Mouse (Mus musculus): ENCODE measurements around the gene 2310022B05Rik. TPM values are rescaled to one million over a fixed set of nuclear protein-coding genes. Genes with fewer than 3 reads are reported as not detected.

2310022B05Rik gene
- polyA plus RNA-seq, 1 experiment from 2014 or later, result 30.6 TPM

- no peak overlapping the region for H3K9ac ChIP-seq (ENCODE audit: low read length)
- no peaks in the 10 kb centered on the region for H3K27me3 ChIP-seq (replicated peaks; ENCODE audit: control insufficient read depth, insufficient read depth, low read length)
- H3K36me3 ChIP-seq (ENCODE audit: control insufficient read depth, insufficient read depth, low read length), result no peaks in the 10 kb centered on the region
- no peak overlapping the region for H3K27ac ChIP-seq (ENCODE audit: low read depth, low read length)
- H3K4me2 ChIP-seq (ENCODE audit: low read length), result no peak overlapping the region
- no peaks in the 10 kb centered on the region for H3K9me3 ChIP-seq (replicated peaks; ENCODE audit: control insufficient read depth, low read length)
- ATAC-seq (no peak), DNase-seq (ENCODE audit: low spot score) (no peak)
- WGBS, result 77% methylated on average over 13 of the region's 13 CpGs
- no peaks in the 10 kb centered on the region for H3K4me1 ChIP-seq (ENCODE audit: control insufficient read depth, insufficient read depth, low read length)
- no peak overlapping the region for H3K4me3 ChIP-seq (ENCODE audit: low read depth, low read length)
Observed at GRCm38 (mm10) chr8:124608239-124608971, 54.8 kb downstream of the 2310022B05Rik start.

- DNase-seq (ENCODE audit: low spot score) (no peak), ATAC-seq (no peak)
- no peaks in the 10 kb centered on the region for H3K4me1 ChIP-seq (ENCODE audit: control insufficient read depth, insufficient read depth, low read length)
- H3K36me3 ChIP-seq (ENCODE audit: control insufficient read depth, insufficient read depth, low read length), result no peaks in the 10 kb centered on the region
- no peaks in the 10 kb centered on the region for H3K9me3 ChIP-seq (replicated peaks; ENCODE audit: control insufficient read depth, low read length)
- H3K4me2 ChIP-seq (ENCODE audit: low read length), result no peak overlapping the region
- H3K4me3 ChIP-seq (ENCODE audit: low read depth, low read length), result no peak overlapping the region
- H3K27ac ChIP-seq (ENCODE audit: low read depth, low read length), result no peak overlapping the region
- no peak overlapping the region for H3K9ac ChIP-seq (ENCODE audit: low read length)
- 73% methylated on average over 5 of the region's 5 CpGs for WGBS
- H3K27me3 ChIP-seq (replicated peaks; ENCODE audit: control insufficient read depth, insufficient read depth, low read length), result no peaks in the 10 kb centered on the region
Observed at GRCm38 (mm10) chr8:124604066-124604465, 59.1 kb downstream of the 2310022B05Rik start.

GRCm38 (mm10) chr8:124589393-124589792 is 73.8 kb downstream of the 2310022B05Rik start:
- WGBS, result 82% methylated on average over 4 of the region's 4 CpGs
- no peak overlapping the region for H3K9ac ChIP-seq (ENCODE audit: low read length)
- H3K36me3 ChIP-seq (ENCODE audit: control insufficient read depth, insufficient read depth, low read length), result no peaks in the 10 kb centered on the region
- no peak for ATAC-seq
- no peaks in the 10 kb centered on the region for H3K4me1 ChIP-seq (ENCODE audit: control insufficient read depth, insufficient read depth, low read length)
- H3K4me2 ChIP-seq (ENCODE audit: low read length), result no peak overlapping the region
- H3K27me3 ChIP-seq (replicated peaks; ENCODE audit: control insufficient read depth, insufficient read depth, low read length), result no peaks in the 10 kb centered on the region
- H3K27ac ChIP-seq (ENCODE audit: low read depth, low read length), result no peak overlapping the region
- no peak overlapping the region for H3K4me3 ChIP-seq (ENCODE audit: low read depth, low read length)
- no peak for DNase-seq (ENCODE audit: low spot score)
- H3K9me3 ChIP-seq (replicated peaks; ENCODE audit: control insufficient read depth, low read length), result no peaks in the 10 kb centered on the region

DNA sequence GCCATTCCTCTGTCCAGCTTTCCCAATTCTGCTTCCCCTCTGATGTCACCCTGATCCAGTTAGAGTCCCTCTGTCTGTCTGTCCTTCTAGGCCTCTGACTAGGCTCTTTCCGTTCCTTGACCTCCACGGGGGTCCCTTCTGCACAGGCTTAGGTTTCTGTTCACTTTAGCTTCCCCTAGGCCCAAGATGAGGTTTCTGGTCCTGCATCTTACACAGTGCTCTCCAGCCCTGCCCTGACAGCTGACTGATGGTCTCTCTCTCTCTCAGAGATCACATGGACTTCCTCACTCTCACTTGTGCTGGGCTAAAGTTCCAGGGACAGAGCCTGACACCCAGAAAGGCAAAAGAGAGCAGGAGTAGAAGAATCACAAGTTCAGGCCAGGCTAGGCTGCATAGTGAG is 76.6 kb downstream of the 2310022B05Rik start:
- Histone ChIP-seq H3K4me2 (ENCODE audit: low read length) (no peak overlapping the region), H3K36me3 (ENCODE audit: control insufficient read depth, insufficient read depth, low read length) (no peaks in the 10 kb centered on the region), H3K27me3 (replicated peaks; ENCODE audit: control insufficient read depth, insufficient read depth, low read length) (no peaks in the 10 kb centered on the region), H3K4me3 (ENCODE audit: low read depth, low read length) (no peak overlapping the region), H3K9ac (ENCODE audit: low read length) (no peak overlapping the region), H3K27ac (ENCODE audit: low read depth, low read length) (no peak overlapping the region), H3K4me1 (ENCODE audit: control insufficient read depth, insufficient read depth, low read length) (no peaks in the 10 kb centered on the region), H3K9me3 (replicated peaks; ENCODE audit: control insufficient read depth, low read length) (no peaks in the 10 kb centered on the region)
- 67% methylated on average over 2 of the region's 2 CpGs for WGBS
- ATAC-seq (no peak), DNase-seq (ENCODE audit: low spot score) (no peak)

Other genes starting within 250 kb of the 2310022B05Rik start
- gene Pgbd5, start 223.7 kb downstream of the 2310022B05Rik start, polyA plus RNA-seq (2014; fragmentation: Nextera tagmentation; extraction: Ambion mirVana), result 8.6 and 10.2 TPM in 2 replicates
- gene Cog2, start 142.6 kb downstream of the 2310022B05Rik start, polyA plus RNA-seq (2014; fragmentation: Nextera tagmentation; extraction: Ambion mirVana), result 37.0 and 41.2 TPM in 2 replicates
- gene Agt, start 93.7 kb downstream of the 2310022B05Rik start, polyA plus RNA-seq (2014; fragmentation: Nextera tagmentation; extraction: Ambion mirVana), result not detected in 2 replicates
- gene Capn9, start 87.3 kb downstream of the 2310022B05Rik start, polyA plus RNA-seq (2014; fragmentation: Nextera tagmentation; extraction: Ambion mirVana), result 0.19 TPM in 1 of 2 replicates, not detected in the other
- 48.7 and 58.3 TPM in 2 replicates for gene Ttc13, start 58.6 kb upstream of the 2310022B05Rik start, polyA plus RNA-seq (2014; fragmentation: Nextera tagmentation; extraction: Ambion mirVana)
- gene Arv1, start 58.8 kb upstream of the 2310022B05Rik start, polyA plus RNA-seq (2014; fragmentation: Nextera tagmentation; extraction: Ambion mirVana), result 26.6 and 27.9 TPM in 2 replicates
- gene Fam89a, start 88.5 kb upstream of the 2310022B05Rik start, polyA plus RNA-seq (2014; fragmentation: Nextera tagmentation; extraction: Ambion mirVana), result 0.27 and 0.38 TPM in 2 replicates
- 16.5 and 22.0 TPM in 2 replicates for gene Trim67, start 129.7 kb upstream of the 2310022B05Rik start, polyA plus RNA-seq (2014; fragmentation: Nextera tagmentation; extraction: Ambion mirVana)
- gene Gnpat, start 199.7 kb upstream of the 2310022B05Rik start, polyA plus RNA-seq (2014; fragmentation: Nextera tagmentation; extraction: Ambion mirVana), result 93.5 and 95.5 TPM in 2 replicates
- gene 2810004N23Rik, start 199.8 kb upstream of the 2310022B05Rik start, polyA plus RNA-seq (2014; fragmentation: Nextera tagmentation; extraction: Ambion mirVana), result 25.0 and 29.1 TPM in 2 replicates
- 5.9 and 7.2 TPM in 2 replicates for gene Exoc8, start 234.3 kb upstream of the 2310022B05Rik start, polyA plus RNA-seq (2014; fragmentation: Nextera tagmentation; extraction: Ambion mirVana)
- gene Sprtn, start 234.5 kb upstream of the 2310022B05Rik start, polyA plus RNA-seq (2014; fragmentation: Nextera tagmentation; extraction: Ambion mirVana), result 9.8 and 11.1 TPM in 2 replicates

Data from forebrain, embryonic 14.5 days (tissue).